Mouse (Mus musculus): ENCODE measurements at regions not wholly inside any gene's neighbourhood (a gene's known extent, or its start where the extent isn't known, plus 50 kb on each side); places are given as distances from the start of the nearest gene placed in this dataset.

DNA sequence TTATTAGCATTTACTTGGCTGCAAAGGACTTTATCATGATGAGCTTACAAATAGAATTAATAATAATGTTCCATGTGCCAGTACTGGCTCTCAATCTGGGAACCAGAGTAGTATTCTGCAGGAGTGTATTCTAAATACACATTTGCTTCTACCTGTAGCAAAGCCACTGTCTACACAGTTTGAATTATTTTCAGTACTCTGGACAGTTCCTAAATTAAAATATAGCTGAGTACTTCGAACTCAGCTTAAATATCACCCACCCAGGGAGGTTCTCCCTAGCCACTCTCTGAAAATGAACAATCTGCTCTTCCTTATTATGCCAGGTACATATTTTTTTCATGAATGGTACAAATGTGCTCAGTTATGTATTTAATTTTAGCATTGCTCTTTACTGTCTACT lies 154.3 kb upstream of the Pclo start:
- TF ChIP-seq CTCF (IDR thresholded peaks at IDR 0.05; ENCODE audit: extremely low read depth, insufficient read depth, low read length) (no peak), POLR2A (IDR thresholded peaks at IDR 0.05; ENCODE audit: extremely low read depth, insufficient read depth, low read length) (no peak)

All from cortical plate, adult 2 months (tissue).